Mouse (Mus musculus) testis, adult 2 months (tissue): ENCODE data around the gene Hdac10.

Experiments used
- CTCF ChIP-seq: fragments of 200-500 bp; IDR thresholded peaks from 2 replicates; pipeline ENCODE4 v1.5.1; 2012; ENCODE audit warnings: low read depth, mild to moderate bottlenecking, inconsistent platforms, low read length, moderate library complexity; ENCODE audit not compliant: control insufficient read depth, insufficient read depth, insufficient replicate concordance
- POLR2A ChIP-seq: fragments of 200-500 bp; IDR thresholded peaks from 2 replicates; pipeline ENCODE4 v1.6.1; 2012; ENCODE audit warnings: low read depth, mild to moderate bottlenecking, inconsistent platforms, low read length, moderate library complexity; ENCODE audit not compliant: control insufficient read depth

GRCm38 (mm10) chr15:89075478-89076147 is 52.9 kb downstream of the Hdac10 start:
- TF ChIP-seq POLR2A, result no peak
- TF ChIP-seq CTCF, result no peak
